Mouse (Mus musculus) testis, adult 2 months (tissue): ENCODE data around the gene Mfap4. TPM values are rescaled to one million over a fixed set of nuclear protein-coding genes. Genes with fewer than 3 reads are reported as not detected.

Experiments
- H3K27ac ChIP-seq: fragments of 200-500 bp; 2 replicates; pipeline ENCODE4 v1.5.1; 2012; ENCODE audit warnings: low read depth, low read length; ENCODE audit not compliant: control insufficient read depth, insufficient read depth
- H3K27me3 ChIP-seq: fragments of 200-500 bp; 2 replicates; pipeline ENCODE4 v1.6.1; 2012; ENCODE audit warnings: mild to moderate bottlenecking, low read length, moderate library complexity; ENCODE audit not compliant: control insufficient read depth, insufficient read depth
- H3K36me3 ChIP-seq: fragments of 200-500 bp; 2 replicates; pipeline ENCODE4 v1.6.1; 2012; ENCODE audit warnings: mild to moderate bottlenecking, low read length; ENCODE audit not compliant: control insufficient read depth, insufficient read depth
- H3K4me1 ChIP-seq: fragments of 200-500 bp; 2 replicates; pipeline ENCODE4 v1.6.1; 2012; ENCODE audit warnings: low read length; ENCODE audit not compliant: control insufficient read depth, insufficient read depth
- H3K4me3 ChIP-seq: fragments of 200-500 bp; 2 replicates; pipeline ENCODE4 v1.5.1; 2012; ENCODE audit warnings: low read depth, mild to moderate bottlenecking, low read length, moderate library complexity, mixed read lengths; ENCODE audit not compliant: control insufficient read depth
- CTCF ChIP-seq: fragments of 200-500 bp; IDR thresholded peaks from 2 replicates; pipeline ENCODE4 v1.5.1; 2012; ENCODE audit warnings: low read depth, mild to moderate bottlenecking, inconsistent platforms, low read length, moderate library complexity; ENCODE audit not compliant: control insufficient read depth, insufficient read depth, insufficient replicate concordance
- POLR2A ChIP-seq: fragments of 200-500 bp; IDR thresholded peaks from 2 replicates; pipeline ENCODE4 v1.6.1; 2012; ENCODE audit warnings: low read depth, mild to moderate bottlenecking, inconsistent platforms, low read length, moderate library complexity; ENCODE audit not compliant: control insufficient read depth
- polyA plus RNA-seq: library from polyadenylated mRNA; depleted of rRNA; stranded (reverse); fragments of >200 nt; gene quantifications from 2 replicates; pipeline ENCODE4 v1.2.3, GENCODE M21; 2012

Gene Mfap4
- polyA plus RNA-seq, 1 experiment: 29.5 TPM

DNA sequence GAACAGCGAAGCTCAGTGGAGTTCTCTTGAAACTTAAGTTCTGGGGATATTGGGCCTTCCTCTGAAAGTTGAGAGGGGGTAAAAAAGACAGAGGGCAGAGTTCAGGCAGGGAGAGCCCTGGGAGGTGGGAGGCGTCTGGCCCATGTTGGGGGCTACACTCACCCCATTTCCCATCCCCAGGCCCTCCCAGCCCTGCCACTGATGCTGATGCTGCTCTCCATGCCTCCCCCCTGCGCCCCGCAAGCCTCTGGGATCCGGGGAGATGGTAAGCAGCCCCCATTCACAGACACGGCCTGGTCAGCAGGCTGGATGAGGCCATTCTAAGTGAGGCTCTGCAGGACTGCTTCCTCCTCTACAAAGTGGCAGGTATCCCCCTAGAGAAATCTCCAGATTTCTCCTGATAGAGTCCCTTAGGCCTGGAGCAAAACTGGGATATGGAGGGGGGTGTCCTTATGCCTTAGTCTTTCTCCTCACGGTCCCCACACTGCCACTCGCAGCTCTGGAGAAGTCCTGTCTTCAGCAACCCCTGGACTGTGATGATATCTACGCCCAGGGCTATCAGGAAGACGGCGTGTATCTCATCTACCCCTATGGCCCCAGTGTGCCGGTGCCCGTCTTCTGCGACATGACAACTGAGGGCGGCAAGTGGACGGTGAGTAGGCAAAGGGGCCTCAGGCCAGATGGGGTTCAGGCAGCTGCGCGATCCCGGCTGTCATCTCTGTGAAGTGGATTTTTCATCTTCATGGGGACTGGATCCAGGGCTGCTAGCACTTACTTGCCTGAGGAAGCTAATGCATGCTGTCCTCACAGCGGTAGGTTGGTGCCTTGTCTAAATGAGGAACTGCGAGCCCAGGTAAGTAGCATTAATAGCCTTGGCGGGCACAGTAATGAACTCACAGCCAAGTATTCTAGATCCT is 568 bp downstream of the Mfap4 start:
- H3K4me1 ChIP-seq: peaks cover 12% of the 10 kb centered on the region
- H3K27ac ChIP-seq: peak overlapping the region; percentile 37
- no peak for TF ChIP-seq POLR2A
- no peak for TF ChIP-seq CTCF
- no peaks in the 10 kb centered on the region for H3K27me3 ChIP-seq
- peak overlapping the region; percentile 8 for H3K4me3 ChIP-seq
- no peaks in the 10 kb centered on the region for H3K36me3 ChIP-seq

DNA sequence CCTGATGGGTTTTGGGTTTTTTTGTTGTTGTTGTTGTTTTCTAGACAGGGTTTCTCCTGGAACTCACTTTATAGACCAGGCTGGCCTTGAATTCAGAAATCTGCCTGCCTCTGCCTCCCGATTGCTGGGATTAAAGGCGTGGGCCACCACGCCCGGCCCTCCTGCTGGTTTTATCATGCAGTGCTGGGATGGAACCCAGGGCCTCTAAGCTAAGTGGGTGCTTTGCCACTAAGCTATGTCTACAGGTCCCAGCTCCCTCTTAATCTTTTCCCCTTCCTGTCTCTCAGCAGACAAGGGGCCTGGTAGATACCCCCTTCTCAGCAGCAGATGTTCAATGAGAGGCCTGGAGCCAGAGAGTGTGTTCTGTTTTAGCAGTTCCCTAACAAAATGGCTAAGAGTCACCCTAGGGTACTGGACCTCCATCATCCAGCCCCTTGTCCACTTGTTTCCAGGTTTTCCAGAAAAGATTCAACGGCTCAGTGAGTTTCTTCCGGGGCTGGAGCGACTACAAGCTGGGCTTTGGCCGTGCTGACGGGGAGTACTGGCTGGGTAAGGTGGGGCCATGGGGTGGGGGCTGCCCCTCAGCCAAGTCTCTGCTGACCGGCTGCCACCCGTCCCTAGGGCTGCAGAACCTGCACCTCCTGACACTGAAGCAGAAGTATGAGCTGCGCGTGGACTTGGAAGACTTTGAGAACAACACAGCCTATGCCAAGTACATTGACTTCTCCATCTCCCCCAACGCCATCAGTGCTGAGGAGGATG is 1.4 kb downstream of the Mfap4 start:
- H3K4me1 ChIP-seq: peaks cover 12% of the 10 kb centered on the region
- no peak overlapping the region for H3K27ac ChIP-seq
- TF ChIP-seq CTCF (no peak), POLR2A (no peak)
- H3K4me3 ChIP-seq: no peak overlapping the region
- no peaks in the 10 kb centered on the region for H3K36me3 ChIP-seq
- no peaks in the 10 kb centered on the region for H3K27me3 ChIP-seq

DNA sequence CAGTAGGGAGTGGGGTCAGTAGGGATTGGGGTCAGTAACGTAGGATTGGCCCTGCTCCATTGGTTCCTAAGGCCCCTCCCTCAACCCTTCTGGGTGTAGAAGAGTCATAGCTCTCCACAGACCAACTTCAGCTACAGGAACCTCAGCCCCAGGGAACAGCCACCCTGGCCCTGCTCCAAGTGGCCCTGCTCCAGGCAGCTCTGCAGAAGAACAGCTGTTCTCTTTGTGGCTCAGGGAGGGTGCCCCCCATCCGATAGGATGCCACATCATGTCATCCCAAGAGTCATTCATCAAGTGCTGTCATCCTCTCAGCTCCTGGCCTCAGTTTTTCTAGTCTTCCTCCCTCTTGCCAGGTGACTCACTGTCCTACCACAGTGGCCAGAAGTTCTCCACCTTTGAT is 2.2 kb downstream of the Mfap4 start:
- Histone ChIP-seq H3K4me3 (no peak overlapping the region), H3K4me1 (peaks cover 12% of the 10 kb centered on the region), H3K36me3 (no peaks in the 10 kb centered on the region), H3K27ac (no peak overlapping the region), H3K27me3 (no peaks in the 10 kb centered on the region)
- no peak for TF ChIP-seq CTCF
- TF ChIP-seq POLR2A: no peak

DNA sequence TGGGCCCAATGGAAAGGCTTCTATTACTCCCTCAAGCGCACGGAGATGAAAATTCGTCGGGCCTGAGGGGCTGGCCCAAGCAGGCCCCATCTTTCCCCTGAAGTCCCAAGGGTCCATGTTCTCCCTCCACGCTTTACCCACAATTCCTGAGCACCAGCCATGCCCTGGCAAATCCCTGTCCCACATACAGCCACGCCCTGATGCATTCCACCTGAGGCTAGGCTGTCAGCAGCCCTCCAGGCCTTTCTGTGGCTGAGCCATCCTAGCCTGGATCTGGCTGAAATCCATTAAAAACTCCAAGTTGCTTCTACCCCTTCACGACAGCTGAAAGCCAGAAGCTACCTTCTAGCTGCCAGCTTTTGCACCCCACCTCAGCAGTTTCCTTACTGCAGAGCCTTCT is 2.7 kb downstream of the Mfap4 start:
- TF ChIP-seq POLR2A (no peak), CTCF (no peak)
- peaks cover 12% of the 10 kb centered on the region for H3K4me1 ChIP-seq
- no peak overlapping the region for H3K4me3 ChIP-seq
- H3K36me3 ChIP-seq: no peaks in the 10 kb centered on the region
- no peak overlapping the region for H3K27ac ChIP-seq
- no peaks in the 10 kb centered on the region for H3K27me3 ChIP-seq

DNA sequence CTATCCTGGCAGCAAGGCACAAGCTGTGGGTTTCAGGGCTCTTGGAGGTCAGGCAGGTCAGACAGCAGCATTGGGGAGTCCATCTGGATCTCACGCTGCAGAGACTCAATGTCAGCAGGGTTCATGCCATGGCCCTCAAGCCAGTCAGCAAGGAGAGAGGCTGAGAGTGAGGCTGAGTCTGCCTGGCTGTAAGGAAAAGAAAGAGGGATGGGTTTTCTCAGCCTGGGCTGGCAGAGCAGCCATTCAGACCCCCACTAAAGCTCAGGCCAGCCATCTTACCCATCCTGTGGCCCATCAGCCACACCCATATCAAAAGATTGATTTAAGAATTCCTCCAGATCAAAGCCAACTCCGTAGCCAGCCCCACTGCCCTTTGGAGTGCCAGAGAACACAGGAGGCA is 3.9 kb downstream of the Mfap4 start:
- H3K4me1 ChIP-seq: peaks cover 18% of the 10 kb centered on the region

DNA sequence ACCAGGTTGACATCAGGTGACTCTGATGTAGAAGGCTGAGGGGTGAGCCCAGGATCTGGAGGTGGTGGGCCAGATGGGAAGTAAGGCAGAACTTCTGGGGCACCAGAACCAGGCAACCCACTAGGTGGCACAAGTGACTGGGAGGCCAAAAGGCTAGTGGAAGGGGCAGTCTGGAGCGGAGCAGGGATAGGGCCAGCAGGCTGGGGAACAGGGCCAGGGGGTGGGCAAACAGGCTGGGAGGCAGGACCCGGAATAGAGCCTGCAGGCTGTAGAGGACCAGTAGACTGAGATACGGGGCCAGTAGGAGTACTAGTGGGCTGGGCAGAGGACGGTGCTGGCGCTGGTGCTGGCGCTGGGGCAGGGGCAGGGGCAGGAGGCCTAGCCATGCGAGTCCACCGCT is 4.6 kb downstream of the Mfap4 start:
- TF ChIP-seq CTCF (no peak), POLR2A (no peak)
- Histone ChIP-seq H3K27me3 (no peaks in the 10 kb centered on the region), H3K4me3 (no peak overlapping the region), H3K4me1 (peaks cover 12% of the 10 kb centered on the region), H3K36me3 (no peaks in the 10 kb centered on the region), H3K27ac (no peak overlapping the region)

More for the DNA sequence above, 3.9 kb downstream of the Mfap4 start:
- H3K4me3 ChIP-seq: no peak overlapping the region
- TF ChIP-seq POLR2A: no peak
- H3K27ac ChIP-seq: no peak overlapping the region
- no peaks in the 10 kb centered on the region for H3K27me3 ChIP-seq
- H3K36me3 ChIP-seq: no peaks in the 10 kb centered on the region

DNA sequence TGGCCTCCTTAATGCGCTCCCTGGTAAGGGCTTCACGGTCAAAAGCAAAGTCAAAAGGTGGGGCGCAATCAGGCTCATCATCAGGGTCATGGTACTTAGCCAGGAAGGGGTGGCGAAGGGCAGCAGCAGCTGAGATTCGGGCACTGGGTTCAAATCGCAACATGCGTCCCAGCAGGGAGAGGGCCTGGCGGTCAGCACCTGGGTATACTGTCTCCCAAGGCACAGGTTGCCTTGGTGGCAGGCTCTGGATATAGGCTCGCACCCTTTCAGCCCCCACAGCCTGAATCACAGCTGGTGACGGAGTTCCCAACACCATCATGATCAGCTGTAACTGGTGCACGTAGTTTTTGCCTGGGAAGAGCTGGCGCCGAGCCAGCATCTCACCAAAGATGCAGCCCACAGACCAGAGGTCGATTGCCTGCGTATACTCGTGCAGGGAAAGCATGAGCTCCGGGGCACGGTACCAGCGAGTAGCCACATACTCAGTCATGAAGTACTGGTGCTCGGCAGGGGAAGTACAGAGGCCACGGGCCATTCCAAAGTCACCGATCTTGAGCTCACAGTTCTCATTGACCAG is 5.8 kb downstream of the Mfap4 start:
- Histone ChIP-seq H3K27ac (no peak overlapping the region), H3K27me3 (no peaks in the 10 kb centered on the region), H3K4me3 (no peak overlapping the region), H3K36me3 (no peaks in the 10 kb centered on the region), H3K4me1 (peaks cover 11% of the 10 kb centered on the region)
- no peak for TF ChIP-seq POLR2A
- TF ChIP-seq CTCF: no peak
